Mouse (Mus musculus) frontal cortex, postnatal 25 days (tissue): ENCODE measurements around the gene Gramd1b.
A peak's percentile ranks its signal among the peaks of the same experiment; 100 is the strongest.

Experiments used
- DNase-seq, 2 experiments: peaks; one replicate each; pipeline ENCODE4 v3.0.0; 2022; ENCODE audit warnings: low spot score in 2 of 2

The Gramd1b gene

GRCm38 (mm10) chr9:40458559-40459303 lies 72.5 kb downstream of the Gramd1b start:
- DNase-seq = no peak

GRCm38 (mm10) chr9:40457448-40457847 lies 73.7 kb downstream of the Gramd1b start:
- DNase-seq = no peak

GRCm38 (mm10) chr9:40456191-40456590 lies 75.0 kb downstream of the Gramd1b start:
- no peak for DNase-seq

- peak in 1 of 2 experiments; percentile 28 for DNase-seq
These were observed 75.6 kb downstream of the Gramd1b start for GRCm38 (mm10) chr9:40455336-40456185.

DNA sequence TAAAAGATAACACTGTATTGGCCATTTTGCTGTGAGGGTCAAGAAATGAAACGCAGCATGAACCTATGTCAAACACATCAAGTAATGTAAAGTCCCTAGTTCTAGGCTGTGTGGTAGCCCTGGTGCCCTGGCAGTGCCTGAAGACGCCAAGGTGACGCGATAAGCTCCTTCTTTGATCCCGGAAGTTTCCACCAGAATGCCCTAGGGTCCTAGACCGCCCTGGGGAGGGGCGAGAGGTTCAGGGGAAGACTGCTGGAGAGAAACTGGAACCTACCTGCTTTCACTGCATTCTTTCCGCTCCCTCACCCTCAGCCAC lies 76.2 kb downstream of the Gramd1b start:
- no peak for DNase-seq

DNA sequence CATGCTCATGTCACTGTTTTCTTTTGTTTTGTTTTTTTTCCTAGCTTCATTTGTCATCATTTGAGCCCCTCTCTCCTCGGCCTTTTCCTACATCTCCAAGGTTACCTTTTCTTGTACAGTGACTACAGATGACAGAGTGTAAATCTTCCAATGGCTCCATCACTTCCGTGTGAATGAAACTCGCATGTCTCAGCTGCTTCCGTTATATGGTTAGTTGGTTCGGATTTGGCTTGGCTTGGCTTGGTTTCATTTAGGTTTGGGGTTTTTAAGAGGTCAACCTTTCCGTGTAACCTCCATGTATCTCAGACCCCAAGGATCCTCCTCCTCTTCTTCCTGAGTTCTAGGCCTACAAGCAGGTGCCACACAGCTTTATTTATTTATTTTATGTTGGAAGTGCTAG lies 77.3 kb downstream of the Gramd1b start:
- DNase-seq = no peak

DNA sequence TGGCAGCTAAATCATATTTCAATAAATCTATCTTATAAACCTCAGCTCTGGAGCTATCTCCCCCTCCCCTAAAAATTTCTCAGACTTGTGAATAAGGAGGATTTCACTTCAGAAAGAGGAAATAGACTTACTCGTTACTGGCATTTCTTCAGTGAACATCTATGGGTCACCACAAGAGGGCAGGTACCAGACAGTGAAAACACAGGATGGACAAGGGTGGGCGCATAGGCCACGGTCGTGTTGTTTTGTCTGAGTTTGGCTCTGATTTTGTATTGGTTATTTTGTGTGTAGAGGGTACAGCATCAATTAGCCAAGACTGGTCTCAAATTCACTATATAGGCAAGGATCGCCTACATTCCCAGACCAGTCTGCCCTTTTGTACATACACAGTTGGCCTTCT lies 79.0 kb downstream of the Gramd1b start:
- no peak for DNase-seq

DNA sequence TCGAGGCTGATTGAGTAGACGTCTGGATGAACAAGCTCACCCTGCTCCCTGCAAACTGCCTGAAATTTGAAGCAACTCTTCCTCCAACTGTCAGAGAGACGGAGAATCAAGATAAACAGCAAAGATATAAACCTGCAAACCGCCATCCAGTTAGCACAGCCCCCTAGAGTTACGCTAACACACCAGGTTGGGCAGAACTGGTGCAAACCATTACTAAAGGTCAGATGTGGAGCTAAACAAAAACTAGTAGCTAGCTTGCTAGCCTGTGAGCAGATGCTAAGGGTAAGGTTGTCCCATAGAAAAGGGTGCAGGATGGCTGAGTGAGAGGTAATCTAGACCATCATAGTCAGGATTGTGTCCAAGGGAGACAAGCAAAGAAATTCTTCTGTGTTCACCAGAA lies 80.4 kb downstream of the Gramd1b start:
- no peak for DNase-seq

- DNase-seq = no peak
These were observed 80.8 kb downstream of the Gramd1b start for GRCm38 (mm10) chr9:40450417-40450714.

DNA sequence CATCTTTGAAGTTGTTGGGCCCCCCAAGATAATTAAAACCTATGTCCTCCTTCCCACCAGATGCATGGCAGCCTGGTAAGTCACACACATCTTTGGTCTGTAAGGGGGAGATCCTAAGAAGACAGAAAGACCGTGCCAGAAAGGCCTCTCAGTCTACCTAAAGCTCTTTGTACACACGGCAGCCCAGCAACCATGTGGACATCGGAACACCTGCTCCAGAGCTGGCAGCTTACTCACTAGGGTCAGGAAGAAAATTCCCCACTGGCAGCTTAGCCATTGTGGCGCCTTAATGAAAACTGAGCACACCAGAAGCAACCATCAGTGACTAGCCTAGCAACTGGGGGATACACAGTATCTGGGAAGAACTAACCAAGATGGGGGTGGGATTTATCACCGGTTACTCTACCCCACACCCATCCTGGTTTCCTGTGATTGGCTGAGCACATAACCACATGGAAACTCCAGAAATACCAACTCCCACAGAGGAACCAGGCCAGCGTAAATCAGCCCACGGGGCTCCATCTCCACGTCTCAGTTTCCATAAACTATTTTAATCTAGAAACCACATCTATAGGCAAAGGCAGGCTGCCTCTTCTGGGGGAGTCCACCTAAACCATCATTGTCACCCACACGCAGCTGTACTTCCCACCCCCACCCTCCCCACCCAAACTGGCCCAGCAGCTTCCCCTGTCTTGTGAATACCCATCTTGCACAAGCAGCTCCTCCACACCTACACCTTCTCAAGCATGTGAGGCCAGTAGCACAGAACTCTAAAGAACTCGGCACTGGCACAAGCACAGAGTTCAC lies 81.4 kb downstream of the Gramd1b start:
- peak in 1 of 2 experiments; percentile 19 for DNase-seq

- no peak for DNase-seq
These were observed 82.4 kb downstream of the Gramd1b start for GRCm38 (mm10) chr9:40448646-40449243.

- no peak for DNase-seq
These were observed 83.9 kb downstream of the Gramd1b start for GRCm38 (mm10) chr9:40447265-40447664.

DNA sequence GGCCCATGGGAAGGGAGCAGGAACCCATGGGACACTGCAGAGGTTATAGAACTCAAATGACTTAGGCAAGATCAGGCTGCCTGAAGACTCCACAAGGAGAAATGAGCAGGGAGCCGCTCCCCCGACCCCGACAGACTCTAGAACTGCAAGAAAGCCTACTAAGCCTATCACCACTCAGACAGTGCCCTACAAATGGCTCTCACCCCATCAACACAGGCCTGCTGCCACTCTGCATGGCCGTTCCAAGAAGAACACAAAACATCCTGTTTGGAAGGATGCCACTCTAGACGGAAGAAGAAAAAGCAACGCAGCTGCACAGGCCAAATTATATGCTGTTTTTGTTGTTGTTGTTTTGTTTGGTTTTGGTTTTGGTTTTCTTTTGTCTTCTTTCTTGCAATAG lies 86.2 kb downstream of the Gramd1b start:
- DNase-seq = no peak

- no peak for DNase-seq
These were observed 88.4 kb downstream of the Gramd1b start for GRCm38 (mm10) chr9:40442784-40443183.

DNA sequence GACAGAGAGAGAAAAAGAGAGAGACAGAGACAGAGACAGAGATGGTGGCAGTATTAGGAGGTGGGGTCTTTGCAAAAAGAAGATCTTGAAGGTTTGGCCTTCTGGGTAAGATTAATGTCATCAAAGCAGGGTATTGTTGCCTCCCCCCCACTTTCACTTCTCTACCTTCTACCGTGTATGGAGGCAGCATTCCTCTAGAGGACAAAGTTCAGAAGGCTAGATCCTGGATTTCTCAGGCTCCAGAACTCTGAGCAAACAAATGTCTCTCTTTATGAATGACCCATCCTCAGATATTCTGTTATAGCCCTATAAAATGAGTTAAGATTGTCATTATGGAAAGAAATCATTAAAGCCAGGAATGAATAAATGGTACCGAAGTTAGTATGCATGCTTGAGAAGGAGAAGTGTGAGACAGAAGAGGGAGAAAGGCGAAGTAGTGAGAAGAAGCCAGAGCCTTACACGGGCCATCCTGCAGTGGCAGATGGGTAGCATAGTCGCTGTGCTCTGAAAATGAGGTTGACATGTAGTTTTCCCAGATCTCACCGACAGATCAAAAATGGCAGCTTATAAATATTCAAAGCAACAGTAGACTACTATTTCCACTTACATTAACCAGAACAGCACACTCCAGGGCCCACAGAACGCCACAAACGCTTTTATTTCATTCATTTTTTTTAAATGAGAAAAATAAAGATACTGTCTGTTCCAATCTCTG lies 91.1 kb downstream of the Gramd1b start:
- no peak for DNase-seq

GRCm38 (mm10) chr9:40438731-40439526 lies 92.3 kb downstream of the Gramd1b start:
- no peak for DNase-seq

- DNase-seq = no peak
These were observed 93.3 kb downstream of the Gramd1b start for GRCm38 (mm10) chr9:40437891-40438290.

DNA sequence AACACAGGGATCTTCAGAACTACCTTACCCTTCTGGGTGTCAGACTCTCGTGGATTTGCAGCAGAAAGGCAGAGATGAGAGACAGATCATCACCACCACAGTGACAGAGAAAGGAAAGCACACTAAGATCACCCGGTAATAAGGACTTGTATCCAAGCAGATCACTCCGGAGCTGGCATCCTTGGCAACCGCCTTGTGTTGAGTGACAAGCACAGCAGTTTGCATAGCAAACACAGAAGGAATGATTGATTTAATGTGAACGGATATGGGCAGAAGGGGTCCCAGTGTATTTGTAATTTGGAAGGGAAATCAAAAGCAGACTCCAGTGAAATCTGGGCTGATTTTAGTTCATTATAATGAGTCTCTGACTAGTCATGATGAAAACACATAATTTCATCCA lies 97.9 kb downstream of the Gramd1b start:
- DNase-seq = no peak

GRCm38 (mm10) chr9:40430969-40431368 lies 100.2 kb downstream of the Gramd1b start:
- DNase-seq = no peak

- DNase-seq = no peak
These were observed 103.5 kb downstream of the Gramd1b start for GRCm38 (mm10) chr9:40427663-40428062.
